Mouse (Mus musculus) testis, adult 10 weeks (tissue): Measurements from ENCODE around the gene Slc5a4b. TPM values are rescaled to one million over a fixed set of nuclear protein-coding genes. Genes with fewer than 3 reads are reported as not detected.

Source experiments
- polyA plus RNA-seq: library from polyadenylated mRNA; stranded (reverse); fragments of 350-450 nt; fragmentation: Illumina TruSeq; extraction: RNeasy Lipid Tissue Mini Kit (QIAGEN cat#74804); gene quantifications from one replicate; pipeline ENCODE4 v1.2.3, GENCODE M21; 2014; ENCODE audit warnings: low read depth, low replicate concordance

Slc5a4b gene
- polyA plus RNA-seq: 2.6 TPM

DNA sequence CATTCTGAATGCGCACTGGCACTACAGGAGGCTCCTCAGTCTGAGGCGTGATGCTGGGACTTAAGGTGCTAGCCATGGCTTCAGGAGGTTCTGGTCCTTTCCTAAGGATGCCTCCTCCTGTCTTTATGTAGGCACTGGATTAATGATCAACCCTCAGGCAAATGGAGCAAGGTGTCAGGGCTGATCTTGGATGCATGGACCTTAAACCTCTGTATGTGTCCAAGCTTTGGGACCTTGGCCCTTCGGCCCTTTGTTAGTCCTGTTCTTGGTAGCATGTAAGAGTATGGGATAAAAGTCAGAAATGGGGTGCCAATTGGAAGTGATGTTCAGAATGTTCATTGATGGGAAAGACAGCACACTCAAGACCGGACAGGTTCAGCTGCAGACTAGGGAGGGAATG is at the start of gene Slc5a4b:
Gene Slc5a4b, minus strand, starts transcription at position 101 of the 400 bp plus-strand sequence.

GRCm38 (mm10) chr10:76147278-76147677 is 36.5 kb upstream of the Slc5a4b start, which contains the start of gene Slc5a4a:
TSS of gene Slc5a4a (plus strand) at chr10:76147451.

GRCm38 (mm10) chr10:76032402-76033118 is 78.2 kb downstream of the Slc5a4b start, which contains the start of gene Zfp280b:
TSS of gene Zfp280b (plus strand) at chr10:76032650.

Other genes with a start within 250 kb of the Slc5a4b start
- gene Derl3, start 217.5 kb downstream of the Slc5a4b start, polyA plus RNA-seq: 1.5 TPM
- 15.9 TPM for gene Smarcb1, start 189.3 kb downstream of the Slc5a4b start, polyA plus RNA-seq
- gene Chchd10, start 177.8 kb downstream of the Slc5a4b start, polyA plus RNA-seq: 5.2 TPM
- gene Mmp11, start 174.5 kb downstream of the Slc5a4b start, polyA plus RNA-seq: 2.2 TPM
- gene Gm867, start 170.3 kb downstream of the Slc5a4b start, polyA plus RNA-seq: 0.69 TPM
- gene Vpreb3, start 167.9 kb downstream of the Slc5a4b start, polyA plus RNA-seq: not detected
- gene Gm5134, start 156.4 kb downstream of the Slc5a4b start, polyA plus RNA-seq: 6.6 TPM
- 7.3 TPM for gene Zfp280b, start 78.3 kb downstream of the Slc5a4b start, polyA plus RNA-seq
- 0.35 TPM for gene Slc5a4a, start 36.5 kb upstream of the Slc5a4b start, polyA plus RNA-seq
- gene Prmt2, start 126.9 kb upstream of the Slc5a4b start, polyA plus RNA-seq: 0.60 TPM
- 0.36 TPM for gene S100b, start 142.9 kb upstream of the Slc5a4b start, polyA plus RNA-seq
- 5.0 TPM for gene Dip2a, start 234.3 kb upstream of the Slc5a4b start, polyA plus RNA-seq